Mouse (Mus musculus) liver, adult 2 months (tissue): ENCODE results near the gene Olfr520. TPM values are rescaled to one million over a fixed set of nuclear protein-coding genes. Genes with fewer than 3 reads are reported as not detected.
A peak's percentile ranks its signal among the peaks of the same experiment; 100 is the strongest.

Experiments used
- DNase-seq: peaks from one replicate; pipeline ENCODE4 v3.0.0-alpha.2; 2011; ENCODE audit warnings: low read depth, low spot score; ENCODE audit errors: extremely low read depth
- H3K27ac ChIP-seq: fragments of 200-500 bp; replicated peaks from 2 replicates; pipeline ENCODE4 v1.5.1; 2012; ENCODE audit warnings: low read depth, mild to moderate bottlenecking, control low read depth, inconsistent platforms, low read length; ENCODE audit not compliant: insufficient read depth
- H3K27me3 ChIP-seq: fragments of 200-500 bp; 2 replicates; pipeline ENCODE4 v1.6.1; 2012; ENCODE audit warnings: mild to moderate bottlenecking, moderate library complexity, low read length, inconsistent platforms; ENCODE audit not compliant: control insufficient read depth, insufficient read depth
- H3K36me3 ChIP-seq: fragments of 200-500 bp; 2 replicates; pipeline ENCODE4 v1.6.1; 2012; ENCODE audit warnings: low read length, inconsistent platforms; ENCODE audit not compliant: control insufficient read depth, insufficient read depth
- H3K4me1 ChIP-seq: fragments of 200-500 bp; 2 replicates; pipeline ENCODE4 v1.6.1; 2011; ENCODE audit warnings: low read length; ENCODE audit not compliant: control insufficient read depth, insufficient read depth
- H3K4me3 ChIP-seq: fragments of 200-500 bp; 2 replicates; pipeline ENCODE4 v1.5.1; 2011; ENCODE audit warnings: low read depth, mild to moderate bottlenecking, control low read depth, low read length, moderate library complexity; ENCODE audit not compliant: insufficient read depth
- H3K79me2 ChIP-seq: fragments of 200-500 bp; 2 replicates; pipeline ENCODE4 v1.6.1; 2012; ENCODE audit warnings: inconsistent platforms, mild to moderate bottlenecking, low read length, moderate library complexity; ENCODE audit not compliant: control insufficient read depth, insufficient read depth
- H3K9ac ChIP-seq: fragments of 200-500 bp; 2 replicates; pipeline ENCODE4 v1.6.1; 2012; ENCODE audit warnings: low read depth, mild to moderate bottlenecking, control low read depth, inconsistent platforms, low read length
- CTCF ChIP-seq: fragments of 200-500 bp; IDR thresholded peaks from 2 replicates; pipeline ENCODE4 v1.5.1; 2011; ENCODE audit warnings: low read depth, low read length, control low read depth
- POLR2A ChIP-seq: fragments of 200-500 bp; IDR thresholded peaks from 2 replicates; pipeline ENCODE4 v1.6.1; 2011; ENCODE audit warnings: low read length, control low read depth; ENCODE audit not compliant: insufficient read depth; ENCODE audit errors: extremely low read depth
- WGBS: fragments of 180-500 bp; shearing (Covaris S2); methylation state at CpG from one replicate; pipeline ENCODE4 v1.1.7; 2018; 5-methylcytosine and 5-hydroxymethylcytosine counted together
- polyA plus RNA-seq: library from polyadenylated mRNA; depleted of rRNA; stranded (reverse); fragments of >200 nt; gene quantifications from 2 replicates; pipeline ENCODE4 v1.2.3, GENCODE M21; 2012; rRNA removed
- total RNA-seq: library from RNA; depleted of rRNA; stranded (reverse); fragments of >200 nt; gene quantifications from 2 replicates; pipeline ENCODE4 v1.2.3, GENCODE M21; 2014; rRNA removed

Olfr520 gene
- total and polyA plus RNA-seq, 2 experiments: not detected

- H3K27me3 ChIP-seq: no peaks in the 10 kb centered on the region
- H3K27ac ChIP-seq: no peak overlapping the region
- no peaks in the 10 kb centered on the region for H3K4me1 ChIP-seq
- H3K36me3 ChIP-seq: no peaks in the 10 kb centered on the region
- no peak overlapping the region for H3K4me3 ChIP-seq
- 58% methylated on average over 2 of the region's 2 CpGs for WGBS
- peak; percentile 16 for DNase-seq
- H3K79me2 ChIP-seq: no peaks in the 10 kb centered on the region
- TF ChIP-seq CTCF (no peak), POLR2A (no peak)
- no peak overlapping the region for H3K9ac ChIP-seq
Observed at GRCm38 (mm10) chr7:99781916-99782315, 51.8 kb downstream of the Olfr520 start.

- H3K27ac ChIP-seq: no peak overlapping the region
- TF ChIP-seq CTCF (no peak), POLR2A (no peak)
- WGBS: 91% methylated on average over 7 of the region's 7 CpGs
- no peaks in the 10 kb centered on the region for H3K4me1 ChIP-seq
- no peak overlapping the region for H3K9ac ChIP-seq
- no peaks in the 10 kb centered on the region for H3K36me3 ChIP-seq
- H3K27me3 ChIP-seq: no peaks in the 10 kb centered on the region
- no peaks in the 10 kb centered on the region for H3K79me2 ChIP-seq
- no peak overlapping the region for H3K4me3 ChIP-seq
- DNase-seq: no peak
Observed at GRCm38 (mm10) chr7:99783421-99783820, 53.3 kb downstream of the Olfr520 start.

- DNase-seq: no peak
- TF ChIP-seq CTCF: no peak
- no peak for TF ChIP-seq POLR2A
- no peak overlapping the region for H3K4me3 ChIP-seq
- H3K27me3 ChIP-seq: no peaks in the 10 kb centered on the region
- 80% methylated on average over 3 of the region's 3 CpGs for WGBS
- no peaks in the 10 kb centered on the region for H3K79me2 ChIP-seq
- H3K9ac ChIP-seq: no peak overlapping the region
- no peaks in the 10 kb centered on the region for H3K4me1 ChIP-seq
- no peaks in the 10 kb centered on the region for H3K36me3 ChIP-seq
- H3K27ac ChIP-seq: no peak overlapping the region
Observed at GRCm38 (mm10) chr7:99785553-99785952, 55.5 kb downstream of the Olfr520 start.

Other genes starting within 250 kb of the Olfr520 start
- 462 and 473 TPM in 2 replicates for gene Rps3, start 246.5 kb upstream of the Olfr520 start, total RNA-seq
- gene Rps3, start 246.5 kb upstream of the Olfr520 start, polyA plus RNA-seq: 147 and 154 TPM in 2 replicates
- 6.5 and 9.5 TPM in 2 replicates for gene Arrb1, start 194.8 kb upstream of the Olfr520 start, total RNA-seq
- 5.3 and 6.2 TPM in 2 replicates for gene Arrb1, start 194.8 kb upstream of the Olfr520 start, polyA plus RNA-seq
- 1.9 and 2.8 TPM in 2 replicates for gene Tpbgl, start 103.2 kb upstream of the Olfr520 start, total RNA-seq
- 6.3 and 6.4 TPM in 2 replicates for gene Tpbgl, start 103.2 kb upstream of the Olfr520 start, polyA plus RNA-seq
- gene Slco2b1, start 18.9 kb upstream of the Olfr520 start, total RNA-seq: 107 and 115 TPM in 2 replicates
- gene Slco2b1, start 18.9 kb upstream of the Olfr520 start, polyA plus RNA-seq: 134 and 139 TPM in 2 replicates
- gene Olfr521, start 33.2 kb downstream of the Olfr520 start, total RNA-seq: not detected in 2 replicates
- gene Olfr521, start 33.2 kb downstream of the Olfr520 start, polyA plus RNA-seq: not detected in 2 replicates
- 0.46 and 1.0 TPM in 2 replicates for gene Neu3, start 98.1 kb downstream of the Olfr520 start, total RNA-seq
- gene Neu3, start 98.1 kb downstream of the Olfr520 start, polyA plus RNA-seq: 0.69 and 1.7 TPM in 2 replicates
- gene Xrra1, start 128.8 kb downstream of the Olfr520 start, total RNA-seq: 0.13 TPM in 1 of 2 replicates, not detected in the other
- not detected in 2 replicates for gene Xrra1, start 128.8 kb downstream of the Olfr520 start, polyA plus RNA-seq
- 82.3 and 110 TPM in 2 replicates for gene Spcs2, start 133.2 kb downstream of the Olfr520 start, total RNA-seq
- 30.4 and 31.1 TPM in 2 replicates for gene Spcs2, start 133.2 kb downstream of the Olfr520 start, polyA plus RNA-seq